Mouse (Mus musculus): ENCODE measurements around the gene Atp5b.
"Not testable (repeated sequence)": the region's sequence is repeated elsewhere in the genome, so short reads cannot be mapped to it uniquely, and the experiment has no call there.

The Atp5b gene

DNA sequence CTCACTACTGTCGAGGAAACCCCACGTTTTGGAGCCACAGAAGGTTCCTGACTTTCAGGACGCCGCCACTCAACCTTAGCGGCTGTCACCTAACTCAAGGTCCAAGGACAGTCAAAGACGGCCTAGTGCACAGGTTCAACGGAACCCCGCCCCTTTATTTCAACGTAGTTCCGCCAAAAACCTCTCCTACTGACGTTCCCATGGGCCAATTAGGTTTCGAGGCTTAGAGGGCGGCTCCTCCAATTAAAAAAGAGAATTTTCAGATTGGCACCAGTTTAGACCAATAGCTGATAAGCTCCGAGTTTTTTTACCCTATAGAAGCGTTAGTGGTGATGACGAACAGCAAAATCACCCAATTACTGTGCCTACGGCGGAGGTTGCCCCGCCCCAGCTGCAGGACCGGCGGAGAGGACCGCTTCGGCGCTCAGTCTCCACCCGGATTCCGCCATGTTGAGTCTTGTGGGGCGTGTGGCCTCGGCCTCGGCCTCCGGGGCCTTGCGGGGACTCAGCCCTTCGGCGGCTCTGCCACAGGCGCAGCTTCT is at the start of gene Atp5b:
Atp5b (plus strand) TSS at position 394 of the 542 bp plus-strand sequence.
- DNase-seq (ENCODE audit: low spot score in 2 of 2), result peak; percentile 95 to 100

DNA sequence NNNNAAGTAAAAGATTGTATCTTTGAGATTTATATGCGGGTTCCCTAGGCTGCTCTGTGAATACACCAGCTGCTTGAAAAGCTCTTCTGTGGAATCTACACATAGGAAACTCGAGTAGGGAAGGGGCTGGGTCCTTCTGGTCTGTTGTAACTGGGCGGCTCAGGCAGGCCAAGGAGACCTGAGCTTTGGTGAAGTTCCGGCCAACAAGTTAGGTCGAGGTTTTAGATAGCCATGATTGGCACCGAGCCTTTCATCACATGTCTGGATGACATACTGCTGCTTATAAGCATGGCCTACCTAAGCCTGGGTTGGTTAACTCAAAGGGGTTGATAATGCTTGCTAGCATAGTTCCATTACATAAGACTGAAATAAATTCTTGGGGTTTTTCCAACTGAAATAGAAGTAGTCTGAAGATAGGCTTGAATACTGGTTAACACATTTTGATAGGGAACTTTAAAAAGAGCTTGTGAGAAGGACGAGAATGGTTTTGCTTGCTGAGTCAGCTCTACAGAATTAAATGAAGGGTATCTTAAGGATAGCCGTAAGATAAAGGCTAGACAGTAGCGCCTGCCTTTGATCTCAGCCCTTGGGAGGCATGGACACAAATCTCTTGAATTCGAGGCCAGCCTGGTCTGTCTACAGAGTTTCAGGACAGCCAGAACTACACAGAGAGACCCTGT is 46.2 kb upstream of the Atp5b start:
- no peak for DNase-seq (ENCODE audit: low spot score in 2 of 2)

DNA sequence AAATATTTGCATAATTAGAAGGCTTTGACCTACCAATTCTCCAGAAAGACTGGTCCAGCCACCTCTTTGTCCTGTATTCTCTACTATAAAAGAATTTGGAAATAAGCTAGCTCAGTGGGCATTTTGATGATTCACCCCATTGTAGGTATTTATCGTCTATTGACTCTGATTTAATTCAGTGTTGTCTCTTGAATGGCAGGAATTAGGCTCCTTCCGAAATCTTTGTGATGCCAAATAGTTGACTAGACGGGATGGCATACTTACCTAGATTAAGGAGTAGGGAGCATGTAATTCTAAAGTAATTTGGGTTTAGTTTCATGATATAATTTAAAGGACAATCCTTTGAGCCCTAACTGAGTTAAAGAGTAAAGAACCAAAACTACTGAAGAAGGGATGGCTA is 45.2 kb upstream of the Atp5b start:
- DNase-seq (ENCODE audit: low spot score in 2 of 2), result no peak

DNA sequence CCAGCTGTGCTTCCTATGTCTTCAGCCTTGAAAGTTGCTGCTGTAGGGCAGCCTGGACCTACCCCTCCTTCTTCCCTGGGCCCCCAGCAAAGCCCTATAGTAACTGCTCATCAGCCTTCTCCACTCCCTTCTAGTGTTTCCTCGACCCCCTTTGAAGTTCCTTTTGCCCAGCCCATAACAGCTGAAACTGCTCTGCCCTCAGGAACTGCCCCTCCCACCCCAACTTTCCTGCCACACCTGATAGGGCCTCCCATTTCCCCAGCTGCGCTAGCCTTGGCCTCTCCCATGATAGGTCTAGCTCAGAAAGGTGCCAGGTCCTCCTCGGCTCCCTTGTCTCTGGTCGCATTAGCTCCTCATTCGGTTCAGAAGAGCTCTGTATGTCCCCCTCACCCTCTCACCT is 43.9 kb upstream of the Atp5b start:
- no peak for DNase-seq (ENCODE audit: low spot score in 2 of 2)

DNA sequence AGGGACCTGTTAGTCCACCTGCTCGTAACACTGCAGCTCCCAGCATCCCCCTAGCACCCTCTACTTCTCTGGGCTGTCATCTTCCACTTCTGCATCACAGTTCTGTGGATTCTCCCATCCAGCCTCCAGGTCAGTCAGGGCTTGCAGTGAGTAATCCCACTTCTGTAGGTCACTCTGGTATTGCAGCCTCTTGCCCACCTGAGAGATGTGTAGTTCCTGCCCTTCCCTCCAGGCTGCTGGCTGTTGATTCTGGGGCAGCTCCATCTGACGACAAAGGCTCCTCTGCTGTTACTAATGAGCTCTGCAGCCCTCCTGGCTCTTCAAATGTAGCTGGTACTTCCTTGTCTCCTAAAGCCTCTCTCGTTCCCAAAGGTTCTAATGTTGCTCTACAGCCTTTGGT is 43.2 kb upstream of the Atp5b start:
- DNase-seq (ENCODE audit: low spot score in 2 of 2), result no peak

DNA sequence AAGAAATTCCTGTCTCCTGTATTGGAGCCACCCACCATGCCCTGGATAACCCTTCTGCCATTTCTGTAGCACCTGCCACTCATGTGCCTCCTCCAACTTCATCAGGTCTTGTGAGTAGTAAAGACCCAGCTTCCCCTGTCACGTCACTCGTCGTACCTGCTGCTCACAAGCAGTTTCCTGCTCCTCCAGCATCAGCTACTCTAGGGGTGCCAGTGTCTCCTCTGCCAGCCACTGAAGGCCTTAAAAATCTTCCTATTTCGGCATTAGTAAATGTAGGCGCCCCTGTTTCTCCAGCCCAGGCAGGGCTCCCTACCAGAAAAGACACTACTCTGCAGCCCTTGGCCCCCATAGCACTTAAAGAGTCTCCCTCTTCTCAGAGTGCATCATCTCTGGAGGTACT is 42.8 kb upstream of the Atp5b start:
- DNase-seq (ENCODE audit: low spot score in 2 of 2), result no peak

DNA sequence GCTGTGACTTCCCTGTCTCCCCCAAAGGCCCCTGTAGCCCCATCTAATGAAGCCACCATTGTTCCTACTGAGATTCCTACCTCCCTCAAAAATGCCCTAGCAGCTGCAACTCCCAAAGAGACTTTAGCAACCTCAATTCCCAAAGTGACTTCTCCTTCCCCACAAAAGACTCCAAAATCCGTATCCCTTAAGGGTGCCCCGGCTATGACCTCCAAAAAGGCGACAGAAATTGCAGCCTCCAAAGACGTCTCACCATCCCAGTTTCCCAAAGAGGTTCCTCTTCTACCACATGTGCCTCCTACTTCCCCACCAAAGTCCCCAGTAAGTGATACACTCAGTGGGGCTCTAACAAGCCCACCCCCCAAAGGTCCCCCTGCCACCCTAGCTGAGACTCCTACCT is 41.4 kb upstream of the Atp5b start:
- DNase-seq (ENCODE audit: low spot score in 2 of 2), result no peak

DNA sequence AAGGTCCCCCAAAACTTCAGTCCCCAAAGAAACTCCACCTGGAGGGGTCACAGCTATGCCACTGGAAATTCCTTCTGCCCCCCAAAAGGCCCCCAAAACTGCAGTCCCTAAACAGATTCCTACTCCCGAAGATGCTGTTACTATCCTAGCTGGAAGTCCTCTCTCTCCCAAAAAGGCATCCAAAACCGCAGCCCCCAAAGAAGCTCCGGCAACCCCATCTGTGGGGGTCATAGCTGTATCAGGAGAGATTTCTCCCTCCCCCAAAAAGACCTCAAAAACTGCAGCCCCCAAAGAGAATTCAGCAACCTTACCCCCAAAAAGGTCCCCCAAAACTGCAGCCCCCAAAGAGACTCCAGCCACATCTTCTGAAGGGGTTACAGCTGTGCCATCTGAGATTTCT is 40.6 kb upstream of the Atp5b start:
- no peak for DNase-seq (ENCODE audit: low spot score in 2 of 2)

DNA sequence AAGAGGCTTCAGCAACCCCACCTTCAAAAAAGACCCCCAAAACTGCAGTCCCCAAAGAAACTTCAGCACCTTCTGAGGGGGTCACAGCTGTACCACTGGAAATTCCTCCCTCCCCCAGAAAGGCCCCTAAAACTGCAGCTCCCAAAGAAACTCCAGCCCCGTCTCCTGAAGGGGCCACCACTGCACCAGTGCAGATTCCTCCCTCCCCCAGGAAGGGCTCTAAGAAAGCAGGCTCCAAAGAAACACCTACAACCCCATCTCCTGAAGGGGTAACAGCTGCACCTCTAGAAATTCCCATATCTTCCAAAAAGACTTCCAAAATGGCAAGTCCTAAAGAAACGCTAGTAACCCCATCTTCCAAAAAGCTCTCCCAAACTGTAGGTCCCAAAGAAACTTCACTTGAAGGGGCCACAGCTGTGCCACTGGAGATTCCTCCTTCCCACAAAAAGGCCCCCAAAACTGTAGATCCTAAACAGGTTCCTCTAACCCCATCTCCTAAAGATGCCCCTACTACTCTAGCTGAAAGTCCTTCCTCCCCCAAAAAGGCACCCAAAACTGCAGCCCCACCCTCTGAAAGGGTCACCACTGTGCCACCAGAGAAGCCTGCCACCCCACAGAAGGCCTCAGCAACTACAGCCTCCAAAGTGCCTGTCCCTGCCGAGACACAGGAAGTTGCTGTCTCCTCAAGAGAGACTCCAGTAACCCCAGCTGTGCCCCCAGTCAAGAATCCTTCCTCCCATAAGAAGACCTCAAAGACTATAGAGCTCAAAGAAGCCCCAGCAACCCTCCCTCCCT is 39.8 kb upstream of the Atp5b start:
- DNase-seq (ENCODE audit: low spot score in 2 of 2), result no peak

DNA sequence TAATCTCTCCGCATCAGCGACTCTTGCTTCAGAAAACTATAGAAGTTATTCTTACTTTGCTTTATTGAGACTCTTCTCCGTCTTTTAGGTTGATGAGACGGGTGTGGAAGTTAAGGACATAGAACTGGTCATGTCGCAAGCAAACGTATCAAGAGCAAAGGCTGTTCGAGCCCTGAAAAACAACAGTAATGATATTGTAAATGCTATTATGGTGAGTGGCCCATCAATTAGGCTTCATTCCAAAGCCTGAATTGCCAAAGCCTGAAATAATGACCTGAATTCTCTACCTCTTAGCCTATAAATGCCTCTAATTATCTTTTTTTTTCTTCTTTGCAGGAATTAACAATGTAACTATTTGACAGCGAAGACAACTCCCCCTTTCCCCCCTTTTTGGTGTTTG is 34.9 kb upstream of the Atp5b start:
- no peak for DNase-seq (ENCODE audit: low spot score in 2 of 2)

DNA sequence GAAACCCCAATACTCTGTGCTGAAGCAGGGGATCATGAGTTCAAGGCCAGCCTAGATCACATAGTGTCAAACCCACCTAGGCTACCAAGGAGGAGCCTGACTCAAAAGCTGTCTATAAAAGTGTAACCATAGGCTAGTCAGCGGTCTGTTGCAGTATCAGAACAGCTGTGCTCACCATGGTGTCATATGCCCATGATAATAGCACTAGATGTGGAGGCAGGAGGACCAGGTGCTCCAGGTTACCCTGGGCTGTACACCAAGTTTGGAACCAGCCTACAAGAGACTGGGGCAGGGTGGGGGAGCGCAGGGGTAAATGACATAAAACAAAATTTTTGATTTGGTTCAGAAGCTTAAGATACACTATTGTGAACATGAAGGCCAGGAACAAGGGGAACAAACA is 33.3 kb upstream of the Atp5b start:
- DNase-seq (ENCODE audit: low spot score in 2 of 2), result no peak

DNA sequence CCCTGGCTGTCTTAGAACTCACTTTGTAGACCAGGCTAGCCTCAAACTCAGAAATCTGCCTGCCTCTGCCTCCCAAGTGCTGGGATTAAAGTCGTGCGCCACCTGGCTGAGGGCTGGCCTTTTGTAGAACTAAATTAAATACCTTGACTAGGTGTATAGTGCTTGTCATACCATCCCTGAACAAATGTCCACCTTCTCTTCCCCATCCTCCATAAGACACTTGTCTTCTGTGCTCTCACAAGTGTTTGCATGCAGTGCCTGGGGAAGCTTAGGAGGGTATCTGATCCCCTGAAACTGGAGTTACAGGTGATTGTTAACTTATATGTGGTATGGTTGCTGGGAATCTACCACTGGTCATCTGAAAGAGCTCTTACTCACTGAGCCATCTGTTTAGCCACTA is 32.7 kb upstream of the Atp5b start:
- no peak for DNase-seq (ENCODE audit: low spot score in 2 of 2)

DNA sequence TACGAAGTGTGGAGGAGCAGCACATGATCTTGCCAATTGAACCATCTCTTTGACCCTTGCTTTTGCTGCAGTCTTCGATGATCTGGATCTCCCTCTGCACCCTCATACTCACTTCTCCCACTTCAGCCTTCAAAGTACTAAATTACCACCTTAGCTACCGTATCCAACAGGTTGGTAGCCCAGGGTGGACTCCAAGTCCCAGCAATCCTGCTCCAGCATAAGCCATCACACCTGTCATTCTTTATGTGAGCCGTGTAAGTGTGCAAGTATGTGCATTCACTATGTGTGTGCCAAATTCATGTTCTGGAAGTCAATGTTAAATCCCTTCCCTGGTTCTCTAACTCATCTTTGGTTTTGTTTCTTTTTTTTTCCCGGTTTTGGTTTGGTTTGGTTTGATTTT is 31.5 kb upstream of the Atp5b start:
- no peak for DNase-seq (ENCODE audit: low spot score in 2 of 2)

DNA sequence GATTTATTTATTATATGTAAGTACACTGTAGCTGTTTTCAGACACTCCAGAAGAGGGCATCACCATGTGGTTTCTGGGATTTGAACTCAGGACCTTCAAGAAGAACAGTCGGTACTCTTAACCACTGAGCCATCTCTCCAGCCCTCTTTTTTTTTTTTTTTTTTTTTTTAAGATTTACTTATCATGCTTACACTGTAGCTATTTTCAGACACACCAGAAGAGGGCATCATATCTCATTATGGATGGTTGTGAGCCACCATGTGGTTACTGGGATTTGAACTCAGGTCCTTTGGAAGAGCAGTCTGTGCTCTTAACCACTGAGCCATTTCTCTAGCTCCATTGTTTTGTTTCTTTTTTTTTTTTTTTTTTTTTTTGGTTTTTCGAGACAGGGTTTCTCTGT is 30.9 kb upstream of the Atp5b start:
- not testable (repeated sequence) for DNase-seq (ENCODE audit: low spot score in 2 of 2)

DNA sequence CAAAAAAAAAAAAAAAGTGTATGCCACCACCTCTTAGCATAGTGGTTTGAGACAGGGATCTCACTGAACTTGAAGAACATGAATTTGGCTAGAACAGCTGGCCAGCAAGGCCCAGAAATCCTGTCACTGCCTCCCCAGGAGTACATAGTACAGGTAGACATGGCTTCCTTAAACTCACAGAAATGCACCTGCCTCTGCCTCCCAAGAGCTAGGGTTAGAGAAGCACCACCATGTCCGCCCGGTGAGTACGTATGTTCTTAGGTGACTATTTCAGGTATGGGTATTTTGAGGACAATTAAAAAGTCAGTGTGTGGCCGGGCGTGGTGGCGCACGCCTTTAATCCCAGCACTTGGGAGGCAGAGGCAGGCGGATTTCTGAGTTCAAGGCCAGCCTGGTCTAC is 30.1 kb upstream of the Atp5b start:
- no peak for DNase-seq (ENCODE audit: low spot score in 2 of 2)

DNA sequence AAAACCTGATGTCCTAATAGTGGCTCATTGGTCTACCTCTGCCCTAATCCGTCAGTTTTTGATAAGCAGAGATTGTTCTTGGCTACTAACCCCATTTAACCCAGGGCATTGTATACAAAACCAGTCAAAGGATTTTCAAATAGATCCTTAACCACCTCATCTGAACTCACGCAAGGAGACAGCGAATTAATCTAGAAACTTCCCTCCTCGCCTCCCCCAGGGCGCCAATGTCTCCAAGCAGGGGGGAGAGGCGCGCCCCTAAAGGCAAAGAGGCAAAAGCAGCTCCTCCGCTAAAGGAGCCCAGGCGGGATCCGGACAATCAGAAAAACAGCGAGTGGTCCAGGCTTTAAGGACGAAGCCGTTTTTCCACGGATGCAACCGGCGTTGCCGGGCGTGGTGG is 24.9 kb upstream of the Atp5b start:
- DNase-seq (ENCODE audit: low spot score in 2 of 2), result no peak

DNA sequence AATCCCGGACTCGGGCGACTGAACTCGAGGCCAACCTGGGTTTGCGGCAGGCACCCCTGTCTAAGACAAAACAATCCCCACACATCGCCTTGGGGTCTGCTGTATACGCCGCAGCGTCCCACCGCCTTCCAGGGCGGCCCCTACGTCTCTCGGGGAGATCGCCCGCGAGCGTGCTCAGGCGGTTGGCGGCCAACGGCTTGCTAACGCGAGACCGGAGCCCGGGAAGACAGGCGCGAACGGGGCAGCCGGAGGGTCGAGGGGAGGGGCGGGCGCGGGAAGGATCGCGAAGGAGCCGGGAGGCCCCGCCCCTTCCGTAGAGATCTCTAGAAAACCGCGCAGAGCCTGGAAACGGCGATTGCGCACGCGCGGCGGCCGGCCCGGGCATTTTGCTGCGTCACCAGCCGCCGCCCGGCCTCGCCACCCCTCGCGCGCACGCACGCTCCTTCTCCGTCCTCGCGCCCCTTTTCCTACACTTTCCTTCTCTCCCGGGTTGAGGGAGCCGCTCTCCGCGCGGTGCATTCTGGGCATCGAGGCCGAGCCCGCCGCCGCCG is 24.4 kb upstream of the Atp5b start, which contains the start of gene Ptges3:
Ptges3 (plus strand) TSS at position 354 of the 551 bp plus-strand sequence.
- peak; percentile 99 for DNase-seq (ENCODE audit: low spot score in 2 of 2)

DNA sequence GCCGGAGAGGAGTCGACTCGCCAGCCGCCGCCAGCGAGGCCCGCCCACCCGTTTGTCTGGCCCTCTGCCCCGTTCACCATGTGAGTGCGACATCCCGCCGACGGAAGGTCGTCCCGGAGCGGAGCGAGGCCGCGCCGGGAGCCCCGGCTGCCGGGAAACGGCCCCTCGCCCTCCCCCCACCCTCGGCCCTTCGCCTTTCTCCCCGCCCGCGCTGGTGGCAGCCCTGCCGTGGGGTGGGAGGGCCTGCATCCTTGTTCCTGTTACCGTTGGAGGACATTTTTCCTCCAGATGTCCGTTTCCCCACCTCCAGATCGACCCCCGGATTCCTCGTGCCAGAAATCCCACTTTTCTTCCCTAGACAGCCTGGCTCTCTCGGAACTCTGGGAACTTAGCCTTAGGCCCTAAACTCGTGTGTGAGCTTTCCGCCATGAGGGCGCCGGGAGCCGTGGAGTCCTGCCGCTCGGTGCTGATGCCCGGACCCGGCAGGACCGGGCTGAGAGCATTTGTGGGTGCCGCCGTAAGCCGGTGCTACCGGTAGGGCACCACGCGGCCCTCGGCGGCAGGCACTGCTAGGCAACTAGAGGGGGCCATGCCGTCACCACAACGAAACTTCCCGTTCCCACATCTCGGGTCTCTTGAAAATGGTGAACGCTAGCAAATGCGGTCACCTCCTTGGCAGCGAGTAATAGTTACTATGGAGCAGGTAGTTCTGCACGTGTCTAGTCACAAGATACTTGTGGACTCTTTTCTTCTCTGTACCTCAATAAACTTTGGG is 23.7 kb upstream of the Atp5b start:
- DNase-seq (ENCODE audit: low spot score in 2 of 2), result peak in 1 of 2 experiments; percentile 48

DNA sequence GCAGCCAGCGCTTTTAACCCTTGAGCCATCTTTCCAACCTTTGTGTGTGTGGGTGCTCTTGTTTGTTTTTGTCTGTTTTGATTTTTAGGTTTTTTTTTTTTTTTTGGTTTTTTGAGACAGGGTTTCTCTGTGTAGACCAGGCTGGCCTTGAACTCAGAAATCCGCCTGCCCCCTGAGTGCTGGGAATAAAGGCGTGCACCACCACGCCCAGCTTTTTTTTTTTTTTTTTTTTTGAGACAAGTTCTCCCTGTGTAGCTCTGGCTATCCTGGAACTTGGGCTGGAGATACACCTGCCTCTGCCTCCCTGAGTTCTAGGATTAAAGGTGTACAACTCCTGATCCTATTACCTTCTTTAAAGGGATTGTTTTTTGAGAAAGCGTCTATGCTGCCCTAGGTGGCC is 22.0 kb upstream of the Atp5b start:
- no peak for DNase-seq (ENCODE audit: low spot score in 2 of 2)

DNA sequence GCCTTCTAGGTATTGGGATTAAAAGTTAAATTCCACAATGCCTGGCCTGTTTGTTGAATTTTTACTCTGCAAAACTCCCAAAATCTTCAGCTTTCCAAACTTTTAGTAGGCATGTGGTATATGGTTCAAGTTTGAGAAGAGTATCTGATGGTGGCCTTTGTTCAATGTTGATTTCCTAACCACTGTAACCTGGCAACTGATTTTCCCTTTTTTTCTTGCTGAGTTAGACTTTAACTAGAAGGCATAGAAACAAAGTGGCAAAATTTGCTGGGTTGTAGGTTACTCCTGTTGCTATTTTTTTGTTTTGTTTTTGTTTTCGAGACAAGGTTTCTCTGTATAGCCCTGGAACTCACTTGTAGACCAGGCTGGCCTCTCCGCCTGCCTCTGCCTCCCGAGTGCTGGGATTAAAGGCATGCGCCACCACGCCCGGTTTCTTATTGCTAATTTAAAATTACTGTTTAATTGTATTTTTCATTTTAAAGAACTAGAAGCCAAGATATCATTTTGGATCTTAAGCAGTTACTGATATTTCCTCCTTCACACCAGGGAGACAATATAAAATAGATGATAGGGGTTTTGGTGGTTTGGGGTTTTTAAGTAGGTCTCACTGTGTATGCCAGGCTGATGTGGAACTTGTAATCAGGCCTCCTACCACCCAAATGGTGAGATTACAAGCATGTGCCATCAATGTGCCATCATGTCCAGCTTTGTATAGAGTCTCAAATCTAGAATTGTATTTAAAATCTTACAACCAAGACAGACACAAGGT is 20.7 kb upstream of the Atp5b start:
- DNase-seq (ENCODE audit: low spot score in 2 of 2), result no peak

DNA sequence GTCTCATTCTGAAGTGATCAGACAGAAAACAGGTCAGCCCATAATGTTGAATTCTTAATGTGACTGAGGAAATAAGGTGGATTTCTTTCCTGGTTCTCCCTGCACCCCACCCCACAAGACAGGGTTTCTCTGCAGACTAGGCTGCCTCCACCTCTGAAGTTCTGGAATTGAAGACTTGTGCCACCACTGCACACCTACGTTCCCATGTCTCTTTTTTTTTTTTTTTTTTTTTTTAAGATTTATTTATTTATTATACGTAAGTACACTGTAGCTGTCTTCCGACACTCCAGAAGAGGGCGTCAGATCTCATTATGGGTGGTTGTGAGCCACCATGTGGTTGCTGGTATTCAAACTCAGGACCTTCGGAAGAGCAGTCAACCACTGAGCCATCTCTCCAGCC is 17.0 kb upstream of the Atp5b start:
- no peak for DNase-seq (ENCODE audit: low spot score in 2 of 2)
